Mouse (Mus musculus): ENCODE measurements around the gene Fblim1.

Gene Fblim1

GRCm38 (mm10) chr4:141605861-141606260 is at the start of gene Fblim1:
Gene Fblim1, minus strand, starts transcription at chr4:141606096.
- DNase-seq, result no peak

GRCm38 (mm10) chr4:141654509-141654908 is 48.6 kb upstream of the Fblim1 start:
- no peak for DNase-seq

- no peak for DNase-seq
Measured at GRCm38 (mm10) chr4:141653813-141654212, 47.9 kb upstream of the Fblim1 start.

GRCm38 (mm10) chr4:141653044-141653443 is 47.1 kb upstream of the Fblim1 start:
- no peak for DNase-seq

GRCm38 (mm10) chr4:141651944-141652343 is 46.0 kb upstream of the Fblim1 start:
- DNase-seq, result no peak

- no peak for DNase-seq
Measured at GRCm38 (mm10) chr4:141651286-141651685, 45.4 kb upstream of the Fblim1 start.

- no peak for DNase-seq
Measured at GRCm38 (mm10) chr4:141649244-141649643, 43.3 kb upstream of the Fblim1 start.

- DNase-seq, result no peak
Measured at GRCm38 (mm10) chr4:141648262-141648661, 42.4 kb upstream of the Fblim1 start.

GRCm38 (mm10) chr4:141647187-141647586 is 41.3 kb upstream of the Fblim1 start:
- no peak for DNase-seq

GRCm38 (mm10) chr4:141645988-141646387 is 40.1 kb upstream of the Fblim1 start:
- DNase-seq, result no peak

GRCm38 (mm10) chr4:141643118-141643855 is 37.4 kb upstream of the Fblim1 start:
- no peak for DNase-seq

- DNase-seq, result no peak
Measured at GRCm38 (mm10) chr4:141641961-141642811, 36.3 kb upstream of the Fblim1 start.

- no peak for DNase-seq
Measured at GRCm38 (mm10) chr4:141641353-141641771, 35.5 kb upstream of the Fblim1 start.

GRCm38 (mm10) chr4:141639474-141639873 is 33.6 kb upstream of the Fblim1 start:
- no peak for DNase-seq

GRCm38 (mm10) chr4:141636693-141637092 is 30.8 kb upstream of the Fblim1 start:
- DNase-seq, result no peak

- no peak for DNase-seq
Measured at GRCm38 (mm10) chr4:141635991-141636390, 30.1 kb upstream of the Fblim1 start.

GRCm38 (mm10) chr4:141632111-141632873 is 26.4 kb upstream of the Fblim1 start:
- no peak for DNase-seq

GRCm38 (mm10) chr4:141631250-141631649 is 25.4 kb upstream of the Fblim1 start:
- DNase-seq, result no peak

- DNase-seq, result no peak
Measured at GRCm38 (mm10) chr4:141630021-141630420, 24.1 kb upstream of the Fblim1 start.

- DNase-seq, result no peak
Measured at GRCm38 (mm10) chr4:141628661-141629060, 22.8 kb upstream of the Fblim1 start.

GRCm38 (mm10) chr4:141627502-141627901 is 21.6 kb upstream of the Fblim1 start:
- DNase-seq, result no peak

- DNase-seq, result no peak
Measured at GRCm38 (mm10) chr4:141625774-141626550, 20.1 kb upstream of the Fblim1 start.
